Mouse (Mus musculus) liver, postnatal 0 days (tissue): ENCODE measurements around the gene Aspscr1.

Experiments used
- CTCF ChIP-seq: sonication (generic); IDR thresholded peaks from 2 replicates; pipeline ENCODE4 v1.5.1; 2016; ENCODE audit warnings: antibody characterized with exemption, low read depth
- EP300 ChIP-seq: IDR thresholded peaks from 2 replicates; pipeline ENCODE4 v1.6.1; 2016; ENCODE audit warnings: antibody characterized with exemption, low read depth, mild to moderate bottlenecking

- TF ChIP-seq EP300 (no peak), CTCF (no peak)
Measured at GRCm38 (mm10) chr11:120624680-120625111, 48.1 kb upstream of the Aspscr1 start.
